Mouse (Mus musculus): ENCODE measurements around the gene Nifk. TPM values are rescaled to one million over a fixed set of nuclear protein-coding genes. Genes with fewer than 3 reads are reported as not detected.

Gene Nifk
- 60.1 TPM for polyA plus RNA-seq (2014; fragmentation: Illumina TruSeq; extraction: RNeasy Lipid Tissue Mini Kit (QIAGEN cat#74804); ENCODE audit: low read depth, low replicate concordance)

DNA sequence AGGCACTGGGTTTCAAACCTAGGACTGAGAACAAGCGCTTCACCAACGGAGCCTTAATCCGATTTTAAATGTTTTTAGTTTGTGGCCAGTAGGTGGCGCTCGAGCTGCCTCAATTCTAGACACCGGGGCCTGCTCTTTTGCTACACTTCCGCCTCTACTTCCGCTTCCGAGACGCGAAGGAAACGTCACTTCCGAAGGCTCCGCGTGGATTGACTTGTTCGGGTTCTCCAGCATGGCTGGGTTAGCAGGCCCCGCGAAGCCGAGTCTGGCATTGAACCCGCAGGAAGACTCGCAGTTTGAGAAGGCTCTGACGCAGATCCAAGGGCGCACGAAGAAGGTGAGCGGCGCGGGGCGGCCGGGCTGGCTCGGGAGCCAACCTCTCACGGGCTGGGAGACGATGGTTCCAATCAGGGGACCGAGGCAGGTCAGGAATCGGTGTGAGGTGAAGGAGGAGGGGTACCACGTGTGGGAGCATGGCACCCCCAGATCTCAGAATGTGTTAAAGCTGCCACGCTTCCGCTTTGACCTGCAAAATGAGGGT is at the start of gene Nifk:
Nifk (plus strand) TSS at position 179 of the 541 bp plus-strand sequence.

DNA sequence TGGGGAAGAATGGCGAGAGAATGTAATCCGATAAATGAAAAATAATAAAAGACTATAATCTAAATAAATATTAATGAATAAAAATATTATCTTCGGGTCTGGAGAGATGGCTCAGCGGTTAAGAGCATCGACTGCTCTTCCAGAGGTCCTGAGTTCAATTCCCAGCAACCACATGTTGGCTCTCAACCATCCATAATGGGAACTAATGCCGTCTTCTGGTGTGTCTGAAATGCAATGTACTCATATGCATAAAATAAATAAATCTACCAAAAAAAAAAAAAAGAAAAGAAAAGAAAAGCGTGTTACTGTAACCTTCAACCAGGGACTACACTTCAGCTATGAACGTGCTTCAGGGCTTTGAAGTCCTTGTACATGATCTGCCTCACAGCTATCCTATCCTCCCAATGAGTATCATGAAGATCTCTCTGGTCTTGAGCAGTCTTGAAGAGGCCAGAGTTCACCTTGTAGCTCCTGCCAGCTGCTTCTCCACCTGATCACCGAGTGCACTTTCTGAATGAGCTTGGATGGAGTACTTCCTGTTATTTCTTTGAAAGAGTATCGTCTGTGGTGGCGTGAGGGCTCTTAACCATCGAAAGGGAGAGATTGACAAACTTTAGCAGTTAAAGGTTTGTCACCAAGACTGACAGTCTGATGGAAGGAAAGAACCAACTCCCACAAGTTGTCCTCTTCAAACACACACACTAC is 9.9 kb upstream of the Nifk start, which contains the start of gene Tsn:
Tsn (minus strand) TSS at position 118 of the 705 bp plus-strand sequence.

Other genes starting within 250 kb of the Nifk start
- gene Gm29106, start 145.3 kb upstream of the Nifk start, polyA plus RNA-seq (2014; fragmentation: Illumina TruSeq; extraction: RNeasy Lipid Tissue Mini Kit (QIAGEN cat#74804); ENCODE audit: low read depth, low replicate concordance) = not detected
- gene Tsn, start 10.1 kb upstream of the Nifk start, polyA plus RNA-seq (2014; fragmentation: Illumina TruSeq; extraction: RNeasy Lipid Tissue Mini Kit (QIAGEN cat#74804); ENCODE audit: low read depth, low replicate concordance) = 89.8 TPM
- 15.4 TPM for gene Clasp1, start 67.2 kb downstream of the Nifk start, polyA plus RNA-seq (2014; fragmentation: Illumina TruSeq; extraction: RNeasy Lipid Tissue Mini Kit (QIAGEN cat#74804); ENCODE audit: low read depth, low replicate concordance)